Mouse (Mus musculus): ENCODE data around the gene Mcoln2. TPM values are rescaled to one million over a fixed set of nuclear protein-coding genes. Genes with fewer than 3 reads are reported as not detected.

Mcoln2 gene
- total and polyA plus RNA-seq, 3 experiments = 0.66 TPM; not detected in 2

GRCm38 (mm10) chr3:146150560-146150959 lies 927 bp downstream of the Mcoln2 start:
- Histone ChIP-seq H3K9me3 (replicated peaks) (no peaks in the 10 kb centered on the region), H3K27me3 (ENCODE audit: insufficient read depth, low read length) (peaks cover 3% of the 10 kb centered on the region; the same call in 1 of the 2 replicates), H3K4me3 (ENCODE audit: low read depth, low read length) (no peak overlapping the region), H3K36me3 (replicated peaks) (no peaks in the 10 kb centered on the region), H3K4me1 (ENCODE audit: insufficient read depth, low read depth, low read length) (no peaks in the 10 kb centered on the region)
- TF ChIP-seq CTCF (IDR thresholded peaks at IDR 0.05; ENCODE audit: low read depth, low read length) = no peak
- no peak for TF ChIP-seq TAL1 (conservative IDR thresholded peaks at IDR 0.05; ENCODE audit: low read depth, low read length)
- TF ChIP-seq GATA1 (IDR thresholded peaks at IDR 0.05; ENCODE audit: borderline replicate concordance, low read length) = no peak
- TF ChIP-seq POLR2AphosphoS5 (IDR thresholded peaks at IDR 0.05; ENCODE audit: insufficient replicate concordance, low read depth, low read length) = no peak
- no peak for TF ChIP-seq GATA2 (IDR thresholded peaks at IDR 0.05; ENCODE audit: borderline replicate concordance, low read depth, low read length)
- ATAC-seq (ENCODE audit: extremely low read depth, insufficient number of reproducible peaks, low FRiP score, poor library complexity, severe bottlenecking) (no peak), DNase-seq (ENCODE audit: low spot score) (no peak)

- H3K4me3 ChIP-seq (ENCODE audit: low read depth, low read length) = no peak overlapping the region
- TF ChIP-seq POLR2AphosphoS5 (IDR thresholded peaks at IDR 0.05; ENCODE audit: insufficient replicate concordance, low read depth, low read length) = no peak
- no peak for TF ChIP-seq GATA2 (IDR thresholded peaks at IDR 0.05; ENCODE audit: borderline replicate concordance, low read depth, low read length)
- TF ChIP-seq TAL1 (conservative IDR thresholded peaks at IDR 0.05; ENCODE audit: low read depth, low read length) = no peak
- TF ChIP-seq CTCF (IDR thresholded peaks at IDR 0.05; ENCODE audit: low read depth, low read length) = no peak
- TF ChIP-seq GATA1 (IDR thresholded peaks at IDR 0.05; ENCODE audit: borderline replicate concordance, low read length) = no peak
Measured at GRCm38 (mm10) chr3:146151328-146151727, 1.7 kb downstream of the Mcoln2 start.

DNA sequence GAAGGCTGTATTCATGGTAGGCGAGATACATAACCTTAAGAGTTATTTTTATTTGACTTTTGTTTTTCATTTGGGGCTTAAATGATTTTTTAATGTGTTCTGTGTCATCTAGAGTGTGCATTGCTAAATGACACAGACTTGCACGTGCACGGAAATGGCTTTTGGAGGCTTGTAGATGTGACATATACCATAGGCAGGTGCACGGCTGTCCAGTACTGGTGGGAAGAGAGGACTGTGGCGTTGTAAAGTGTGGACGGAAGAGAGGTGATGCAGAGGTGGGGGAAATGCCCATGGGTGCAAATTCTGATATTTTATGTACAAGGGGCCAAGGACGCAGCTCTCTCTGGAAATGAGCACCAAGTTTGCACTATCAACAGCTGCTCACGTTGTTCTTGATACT lies 2.1 kb downstream of the Mcoln2 start:
- no peak for ATAC-seq (ENCODE audit: extremely low read depth, insufficient number of reproducible peaks, low FRiP score, poor library complexity, severe bottlenecking)
- peaks cover 6% of the 10 kb centered on the region; the same call in 1 of the 2 replicates for H3K27me3 ChIP-seq (ENCODE audit: insufficient read depth, low read length)
- H3K36me3 ChIP-seq (replicated peaks) = no peaks in the 10 kb centered on the region
- no peak for DNase-seq (ENCODE audit: low spot score)
- H3K4me1 ChIP-seq (ENCODE audit: insufficient read depth, low read depth, low read length) = no peaks in the 10 kb centered on the region
- no peaks in the 10 kb centered on the region for H3K9me3 ChIP-seq (replicated peaks)
- TF ChIP-seq CTCF (IDR thresholded peaks at IDR 0.05; ENCODE audit: low read depth, low read length) = no peak
- TF ChIP-seq GATA2 (IDR thresholded peaks at IDR 0.05; ENCODE audit: borderline replicate concordance, low read depth, low read length) = no peak
- TF ChIP-seq POLR2AphosphoS5 (IDR thresholded peaks at IDR 0.05; ENCODE audit: insufficient replicate concordance, low read depth, low read length) = no peak
- TF ChIP-seq TAL1 (conservative IDR thresholded peaks at IDR 0.05; ENCODE audit: low read depth, low read length) = no peak
- no peak overlapping the region for H3K4me3 ChIP-seq (ENCODE audit: low read depth, low read length)

More at GRCm38 (mm10) chr3:146151328-146151727, 1.7 kb downstream of the Mcoln2 start:
- DNase-seq (ENCODE audit: low spot score) (no peak), ATAC-seq (ENCODE audit: extremely low read depth, insufficient number of reproducible peaks, low FRiP score, poor library complexity, severe bottlenecking) (no peak)
- peaks cover 3% of the 10 kb centered on the region; the same call in 1 of the 2 replicates for H3K27me3 ChIP-seq (ENCODE audit: insufficient read depth, low read length)
- no peaks in the 10 kb centered on the region for H3K9me3 ChIP-seq (replicated peaks)
- no peaks in the 10 kb centered on the region for H3K4me1 ChIP-seq (ENCODE audit: insufficient read depth, low read depth, low read length)
- H3K36me3 ChIP-seq (replicated peaks) = no peaks in the 10 kb centered on the region

DNA sequence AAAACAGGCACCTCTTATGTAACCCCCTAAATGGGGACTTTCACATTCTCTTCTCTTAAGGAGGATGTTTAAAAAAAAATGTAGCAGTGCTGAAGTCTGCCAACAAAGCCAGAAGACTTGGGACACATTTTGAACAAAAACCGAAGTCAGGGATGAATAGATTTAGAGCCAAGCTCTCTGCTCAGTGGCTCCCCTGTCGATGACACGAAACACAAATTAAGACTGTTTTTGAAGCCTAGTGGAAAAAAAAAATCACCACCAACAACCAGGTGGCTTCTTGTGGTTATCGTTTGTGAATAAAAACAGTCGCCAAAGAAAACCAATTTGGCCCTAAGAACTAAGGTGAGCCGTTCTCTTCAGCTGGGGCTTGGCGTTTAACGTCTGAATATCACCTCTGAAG lies 2.7 kb downstream of the Mcoln2 start:
- peaks cover 10% of the 10 kb centered on the region; the same call in 1 of the 2 replicates for H3K27me3 ChIP-seq (ENCODE audit: insufficient read depth, low read length)
- no peaks in the 10 kb centered on the region for H3K4me1 ChIP-seq (ENCODE audit: insufficient read depth, low read depth, low read length)
- no peak overlapping the region for H3K4me3 ChIP-seq (ENCODE audit: low read depth, low read length)
- H3K9me3 ChIP-seq (replicated peaks) = no peaks in the 10 kb centered on the region
- DNase-seq (ENCODE audit: low spot score) (no peak), ATAC-seq (ENCODE audit: extremely low read depth, insufficient number of reproducible peaks, low FRiP score, poor library complexity, severe bottlenecking) (no peak)
- TF ChIP-seq TAL1 (conservative IDR thresholded peaks at IDR 0.05; ENCODE audit: low read depth, low read length) = no peak
- TF ChIP-seq GATA1 (IDR thresholded peaks at IDR 0.05; ENCODE audit: borderline replicate concordance, low read length) = no peak
- TF ChIP-seq CTCF (IDR thresholded peaks at IDR 0.05; ENCODE audit: low read depth, low read length) = no peak
- H3K36me3 ChIP-seq (replicated peaks) = no peaks in the 10 kb centered on the region

GRCm38 (mm10) chr3:146152913-146153312 lies 3.3 kb downstream of the Mcoln2 start:
- peaks cover 10% of the 10 kb centered on the region; the same call in 1 of the 2 replicates for H3K27me3 ChIP-seq (ENCODE audit: insufficient read depth, low read length)
- no peaks in the 10 kb centered on the region for H3K36me3 ChIP-seq (replicated peaks)
- DNase-seq (ENCODE audit: low spot score) (no peak), ATAC-seq (ENCODE audit: extremely low read depth, insufficient number of reproducible peaks, low FRiP score, poor library complexity, severe bottlenecking) (no peak)
- TF ChIP-seq TAL1 (conservative IDR thresholded peaks at IDR 0.05; ENCODE audit: low read depth, low read length) (no peak), GATA2 (IDR thresholded peaks at IDR 0.05; ENCODE audit: borderline replicate concordance, low read depth, low read length) (no peak), GATA1 (IDR thresholded peaks at IDR 0.05; ENCODE audit: borderline replicate concordance, low read length) (no peak), CTCF (IDR thresholded peaks at IDR 0.05; ENCODE audit: low read depth, low read length) (no peak), POLR2AphosphoS5 (IDR thresholded peaks at IDR 0.05; ENCODE audit: insufficient replicate concordance, low read depth, low read length) (no peak)
- no peaks in the 10 kb centered on the region for H3K4me1 ChIP-seq (ENCODE audit: insufficient read depth, low read depth, low read length)
- no peaks in the 10 kb centered on the region for H3K9me3 ChIP-seq (replicated peaks)
- no peak overlapping the region for H3K4me3 ChIP-seq (ENCODE audit: low read depth, low read length)

DNA sequence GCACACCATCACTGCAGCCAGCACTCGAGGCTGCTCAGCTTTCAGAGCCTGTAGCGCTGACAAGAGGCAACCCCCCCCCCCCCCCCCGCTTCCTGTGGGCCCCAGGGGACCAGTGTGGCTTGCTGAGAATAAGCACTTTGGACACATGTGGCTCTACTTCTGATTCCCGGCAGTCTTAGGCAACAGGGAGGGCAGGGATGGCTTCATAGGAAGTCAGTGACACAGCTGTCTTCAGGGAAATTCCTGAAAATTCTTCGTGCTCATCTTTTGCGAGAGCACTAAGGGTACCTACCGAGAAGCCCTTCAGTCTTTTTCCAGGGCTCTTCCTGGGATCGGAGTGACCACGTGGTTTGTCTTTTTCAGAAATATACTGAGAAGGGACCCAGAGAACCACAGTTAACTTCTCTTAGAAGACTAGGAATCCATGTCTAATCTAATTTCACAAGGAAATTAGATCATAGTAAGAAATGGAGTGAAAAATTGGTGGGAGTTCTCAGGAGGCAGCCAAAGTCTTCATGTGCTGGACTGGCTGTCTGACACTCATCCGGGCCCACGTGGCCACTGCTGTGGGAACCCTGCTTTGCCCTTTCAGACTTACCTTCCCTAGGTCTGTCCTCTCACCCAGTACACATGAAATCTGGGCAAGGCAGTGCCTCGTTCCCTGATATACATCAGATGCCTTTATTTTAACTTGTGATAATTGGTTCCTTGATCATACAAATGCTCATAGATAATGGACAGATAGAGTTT lies 4.4 kb downstream of the Mcoln2 start:
- Histone ChIP-seq H3K9me3 (replicated peaks) (no peaks in the 10 kb centered on the region), H3K27me3 (ENCODE audit: insufficient read depth, low read length) (peaks cover 10% of the 10 kb centered on the region; the same call in 1 of the 2 replicates), H3K4me1 (ENCODE audit: insufficient read depth, low read depth, low read length) (no peaks in the 10 kb centered on the region), H3K36me3 (replicated peaks) (no peaks in the 10 kb centered on the region), H3K4me3 (ENCODE audit: low read depth, low read length) (no peak overlapping the region)
- DNase-seq (ENCODE audit: low spot score) = no peak
- ATAC-seq (ENCODE audit: extremely low read depth, insufficient number of reproducible peaks, low FRiP score, poor library complexity, severe bottlenecking) = no peak
- no peak for TF ChIP-seq POLR2AphosphoS5 (IDR thresholded peaks at IDR 0.05; ENCODE audit: insufficient replicate concordance, low read depth, low read length)
- TF ChIP-seq TAL1 (conservative IDR thresholded peaks at IDR 0.05; ENCODE audit: low read depth, low read length) = no peak
- no peak for TF ChIP-seq GATA1 (IDR thresholded peaks at IDR 0.05; ENCODE audit: borderline replicate concordance, low read length)
- no peak for TF ChIP-seq GATA2 (IDR thresholded peaks at IDR 0.05; ENCODE audit: borderline replicate concordance, low read depth, low read length)
- no peak for TF ChIP-seq CTCF (IDR thresholded peaks at IDR 0.05; ENCODE audit: low read depth, low read length)
